Mouse (Mus musculus): ENCODE measurements around the gene Taf4.

GRCm38 (mm10) chr2:179891048-179891447 lies 85.4 kb downstream of the Taf4 start:
- TF ChIP-seq POLR2A (IDR thresholded peaks at IDR 0.05; ENCODE audit: insufficient read depth, low read length) (no peak), CTCF (IDR thresholded peaks at IDR 0.05; ENCODE audit: low read depth, low read length) (no peak)

Data from ES-Bruce4 (cell line).